Mouse (Mus musculus) kidney, postnatal 4 days (tissue): ENCODE results near the gene Atp10b.
"Not testable (repeated sequence)": the region's sequence is repeated elsewhere in the genome, so short reads cannot be mapped to it uniquely, and the experiment has no call there.

ENCODE experiments used
- DNase-seq, 2 experiments: peaks; one replicate each; pipeline ENCODE4 v3.0.0; 2021; ENCODE audit warnings: mixed read lengths in 2 of 2

Gene Atp10b

GRCm38 (mm10) chr11:43149577-43149976 lies at the start of gene Atp10b:
TSS of gene Atp10b (plus strand) at chr11:43149877.
- no peak for DNase-seq

- no peak for DNase-seq
Measured at GRCm38 (mm10) chr11:43101357-43101756, 48.3 kb upstream of the Atp10b start.

GRCm38 (mm10) chr11:43125908-43126477 lies 23.7 kb upstream of the Atp10b start:
- no peak for DNase-seq

GRCm38 (mm10) chr11:43126573-43126972 lies 23.1 kb upstream of the Atp10b start:
- not testable (repeated sequence) for DNase-seq

GRCm38 (mm10) chr11:43141296-43141695 lies 8.4 kb upstream of the Atp10b start:
- DNase-seq: no peak

- DNase-seq: no peak
Measured at GRCm38 (mm10) chr11:43142811-43143210, 6.9 kb upstream of the Atp10b start.

- DNase-seq: no peak
Measured at GRCm38 (mm10) chr11:43144178-43144577, 5.5 kb upstream of the Atp10b start.

- not testable (repeated sequence) for DNase-seq
Measured at GRCm38 (mm10) chr11:43144882-43145281, 4.8 kb upstream of the Atp10b start.

GRCm38 (mm10) chr11:43147380-43147779 lies 2.3 kb upstream of the Atp10b start:
- DNase-seq: peak in 1 of 2 experiments; percentile 12

- DNase-seq: no peak
Measured at GRCm38 (mm10) chr11:43148341-43148740, 1.3 kb upstream of the Atp10b start.

GRCm38 (mm10) chr11:43155004-43155403 lies 5.3 kb downstream of the Atp10b start:
- no peak for DNase-seq

- DNase-seq: no peak
Measured at GRCm38 (mm10) chr11:43155417-43155816, 5.7 kb downstream of the Atp10b start.

- DNase-seq: peak in 1 of 2 experiments; percentile 27
Measured at GRCm38 (mm10) chr11:43158814-43159213, 9.1 kb downstream of the Atp10b start.

GRCm38 (mm10) chr11:43160188-43160942 lies 10.7 kb downstream of the Atp10b start:
- DNase-seq: no peak

- no peak for DNase-seq
Measured at GRCm38 (mm10) chr11:43170601-43171000, 20.9 kb downstream of the Atp10b start.

- no peak for DNase-seq
Measured at GRCm38 (mm10) chr11:43174359-43175116, 24.9 kb downstream of the Atp10b start.

GRCm38 (mm10) chr11:43182401-43182800 lies 32.7 kb downstream of the Atp10b start:
- DNase-seq: peak in 1 of 2 experiments; percentile 13

- peak in 1 of 2 experiments; percentile 5 for DNase-seq
Measured at GRCm38 (mm10) chr11:43182816-43183215, 33.1 kb downstream of the Atp10b start.

GRCm38 (mm10) chr11:43183457-43183856 lies 33.8 kb downstream of the Atp10b start:
- DNase-seq: no peak

GRCm38 (mm10) chr11:43186291-43186690 lies 36.6 kb downstream of the Atp10b start:
- DNase-seq: no peak

- DNase-seq: no peak
Measured at GRCm38 (mm10) chr11:43189817-43190593, 40.3 kb downstream of the Atp10b start.

- DNase-seq: no peak
Measured at GRCm38 (mm10) chr11:43198811-43199210, 49.1 kb downstream of the Atp10b start.

GRCm38 (mm10) chr11:43199358-43199757 lies 49.7 kb downstream of the Atp10b start:
- DNase-seq: no peak
